Mouse (Mus musculus): ENCODE data around the gene Cd27.

- no peak for TF ChIP-seq CTCF (IDR thresholded peaks at IDR 0.05; ENCODE audit: low read depth, low read length)
- no peak for TF ChIP-seq POLR2AphosphoS5 (IDR thresholded peaks at IDR 0.05; ENCODE audit: insufficient replicate concordance, low read depth, low read length)
- no peak for TF ChIP-seq TAL1 (conservative IDR thresholded peaks at IDR 0.05; ENCODE audit: low read depth, low read length)
Observed at GRCm38 (mm10) chr6:125216898-125217297, 19.9 kb downstream of the Cd27 start.

Data from G1E (cell line).